In genomic region chr15:63479270-63479805, GRCm38 (mm10) we compare ENCODE assay signal across 22 mouse cellular contexts.
A peak's percentile ranks its signal among the peaks of the same experiment; 100 is the strongest.
DNase-seq lines count a peak whose midpoint lies in the region; ATAC-seq and TF ChIP-seq lines count a peak whose summit lies in the region.
"Had no signal": no experiment of that assay in that cellular context is flagged by ENCODE, and none has a peak within 500 bp of the region (broad histone marks: within the 10 kb centered on the region; RNA-seq: fewer than 3 reads in every experiment).

No protein-coding gene starts in this region.

- no peak overlapping the region for H3K4me2 ChIP-seq in forebrain, embryonic 14.5 days (ENCODE audit: low read length)
- no peak overlapping the region for H3K4me2 ChIP-seq in forebrain, embryonic 11.5 days (ENCODE audit: low read depth, low read length, severe bottlenecking)
- H3K4me2 ChIP-seq: limb, embryonic 12.5 days; liver, embryonic 12.5 days had no signal

- peak; percentile 67; the same call in 1 of the 2 replicates for ATAC-seq in forebrain, embryonic 14.5 days
- ATAC-seq in forebrain, embryonic 11.5 days (replicated peaks; ENCODE audit: low FRiP score), result no peak
- ATAC-seq: hindbrain, postnatal 0 days; intestine, postnatal 0 days; liver, embryonic 12.5 days; midbrain, embryonic 16.5 days had no signal

- H3K9me3 ChIP-seq in forebrain, embryonic 14.5 days (replicated peaks; ENCODE audit: control insufficient read depth, low read length), result no peaks in the 10 kb centered on the region
- H3K9me3 ChIP-seq in forebrain, embryonic 11.5 days (ENCODE audit: control insufficient read depth, low read length), result no peaks in the 10 kb centered on the region
- H3K9me3 ChIP-seq: hindbrain, embryonic 10.5 days; limb, embryonic 12.5 days; liver, embryonic 12.5 days; megakaryocyte, embryonic 14.5 days had no signal

- no peaks in the 10 kb centered on the region for H3K27me3 ChIP-seq in forebrain, embryonic 14.5 days (replicated peaks; ENCODE audit: control insufficient read depth, insufficient read depth, low read length)
- no peaks in the 10 kb centered on the region for H3K27me3 ChIP-seq in forebrain, embryonic 11.5 days (ENCODE audit: control insufficient read depth, insufficient read depth, low read length)
- H3K27me3 ChIP-seq: CH12.LX; limb, embryonic 12.5 days; liver, embryonic 12.5 days; megakaryocyte, embryonic 14.5 days had no signal

- no peak for TF ChIP-seq CTCF in layer of hippocampus, adult 2 months (conservative IDR thresholded peaks at IDR 0.05)

- no peak overlapping the region for H3K27ac ChIP-seq in forebrain, embryonic 14.5 days (ENCODE audit: low read depth, low read length)
- H3K27ac ChIP-seq in forebrain, embryonic 11.5 days (ENCODE audit: low read depth, low read length), result no peak overlapping the region
- peak overlapping the region; percentile 6; the same call in 1 of the 2 replicates for H3K27ac ChIP-seq in layer of hippocampus, adult 2 months
- H3K27ac ChIP-seq: hindbrain, embryonic 10.5 days; hindbrain, postnatal 0 days; kidney, postnatal 0 days; limb, embryonic 12.5 days; liver, embryonic 12.5 days; stomach, postnatal 0 days had no signal

- H3K9ac ChIP-seq in forebrain, embryonic 14.5 days (ENCODE audit: low read length), result no peak overlapping the region
- H3K9ac ChIP-seq in forebrain, embryonic 11.5 days (ENCODE audit: low read length), result no peak overlapping the region
- H3K9ac ChIP-seq: limb, embryonic 12.5 days; liver, embryonic 12.5 days had no signal

- DNase-seq in forebrain, embryonic 14.5 days (ENCODE audit: low spot score), result peak; percentile 55
- DNase-seq in forebrain, embryonic 11.5 days (ENCODE audit: low spot score), result no peak
- DNase-seq in layer of hippocampus, adult 2 months (ENCODE audit: low spot score in 2 of 2), result peak; percentile 15 to 16
- no peak for DNase-seq in layer of hippocampus, postnatal 10 days (ENCODE audit: low spot score in 2 of 2)
- peak; percentile 51 for DNase-seq in thymus, postnatal 0 days (ENCODE audit: low spot score)
- no peak for DNase-seq in thymus, adult 18-20 months
- no peak for DNase-seq in urinary bladder, postnatal 36 days (ENCODE audit: low spot score in 2 of 2)
- DNase-seq in cerebellum, adult 9-10 months, result no peak
- DNase-seq: adrenal gland, postnatal 36 days; cerebellum, adult 2 months; lung, adult 2 months; thymus, postnatal 36 days had no signal

- no peaks in the 10 kb centered on the region for H3K4me1 ChIP-seq in forebrain, embryonic 14.5 days (ENCODE audit: control insufficient read depth, insufficient read depth, low read length)
- H3K4me1 ChIP-seq in forebrain, embryonic 11.5 days (replicated peaks; ENCODE audit: control insufficient read depth, insufficient read depth, low read length), result no peaks in the 10 kb centered on the region
- H3K4me1 ChIP-seq: hindbrain, embryonic 10.5 days; liver, embryonic 12.5 days; megakaryocyte, embryonic 14.5 days had no signal

- H3K4me3 ChIP-seq in forebrain, embryonic 14.5 days (ENCODE audit: low read depth, low read length), result no peak overlapping the region
- no peak overlapping the region for H3K4me3 ChIP-seq in forebrain, embryonic 11.5 days (ENCODE audit: low read depth, low read length)
- no peak overlapping the region for H3K4me3 ChIP-seq in layer of hippocampus, adult 2 months
- H3K4me3 ChIP-seq: hindbrain, embryonic 10.5 days; limb, embryonic 12.5 days; liver, embryonic 12.5 days; megakaryocyte, embryonic 14.5 days had no signal

- H3K36me3 ChIP-seq in forebrain, embryonic 14.5 days (ENCODE audit: control insufficient read depth, insufficient read depth, low read length), result no peaks in the 10 kb centered on the region
- H3K36me3 ChIP-seq in forebrain, embryonic 11.5 days (ENCODE audit: control insufficient read depth, insufficient read depth, low read length), result no peaks in the 10 kb centered on the region
- H3K36me3 ChIP-seq: hindbrain, embryonic 10.5 days; limb, embryonic 12.5 days; liver, embryonic 12.5 days had no signal

- WGBS in forebrain, embryonic 14.5 days, result 63% methylated on average over 1 of the region's 1 CpGs
- WGBS in forebrain, embryonic 11.5 days, result 66% methylated on average over 1 of the region's 1 CpGs

Comparison
In these comparisons a context has a peak if more than half of its experiments do, and no peak if none do; other contexts are left out.
1. DNase-seq: peak in forebrain, embryonic 14.5 days (single experiment), layer of hippocampus, adult 2 months (2 of 2) and thymus, postnatal 0 days (single experiment); none in forebrain, embryonic 11.5 days (single experiment), layer of hippocampus, postnatal 10 days (0 of 2), thymus, adult 18-20 months (0 of 2), urinary bladder, postnatal 36 days (0 of 2) and cerebellum, adult 9-10 months (single experiment).